Mouse (Mus musculus) spleen, adult 2 months (tissue): ENCODE measurements at regions not wholly inside any gene's neighbourhood (a gene's known extent, or its start where the extent isn't known, plus 50 kb on each side); places are given as distances from the start of the nearest gene placed in this dataset.

ENCODE experiments used
- CTCF ChIP-seq: fragments of 200-500 bp; IDR thresholded peaks from 2 replicates; pipeline ENCODE4 v1.5.1; 2011; ENCODE audit warnings: mild to moderate bottlenecking, inconsistent platforms; ENCODE audit not compliant: insufficient read depth, insufficient read length, insufficient replicate concordance; ENCODE audit errors: extremely low read depth
- POLR2A ChIP-seq: fragments of 200-500 bp; IDR thresholded peaks from 2 replicates; pipeline ENCODE4 v1.6.1; 2011; ENCODE audit warnings: low read depth, low read length, inconsistent platforms

DNA sequence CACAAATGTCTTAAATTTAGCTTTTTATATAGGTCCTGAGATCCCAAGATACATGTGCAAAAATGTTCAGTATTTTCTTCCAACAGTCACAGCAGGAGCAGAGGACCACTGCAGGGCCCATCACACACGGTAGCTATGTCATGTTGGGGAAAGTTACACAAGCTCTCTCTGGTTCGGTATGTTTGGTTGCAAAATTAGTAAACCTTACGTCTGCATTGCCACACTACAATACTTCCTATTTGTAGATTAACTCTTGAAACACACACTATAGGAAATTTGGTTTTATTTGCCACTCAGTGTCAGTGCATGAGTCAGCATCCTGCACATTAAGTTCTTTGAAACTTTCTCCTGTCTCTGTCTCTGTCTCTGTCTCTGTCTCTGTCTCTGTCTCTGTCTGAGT lies 82.0 kb downstream of the Cth start:
- TF ChIP-seq CTCF = no peak
- no peak for TF ChIP-seq POLR2A
